Mouse (Mus musculus) MEL-GATA-1-ER (cell line): Measurements from ENCODE around the gene Tmem88b.
"Not testable (repeated sequence)": the region's sequence is repeated elsewhere in the genome, so short reads cannot be mapped to it uniquely, and the experiment has no call there.

Experiments used
- DNase-seq: peaks from one replicate; pipeline ENCODE4 v3.0.0-alpha.2; 2012; ENCODE audit warnings: low read depth; ENCODE audit errors: extremely low read depth

The Tmem88b gene

DNA sequence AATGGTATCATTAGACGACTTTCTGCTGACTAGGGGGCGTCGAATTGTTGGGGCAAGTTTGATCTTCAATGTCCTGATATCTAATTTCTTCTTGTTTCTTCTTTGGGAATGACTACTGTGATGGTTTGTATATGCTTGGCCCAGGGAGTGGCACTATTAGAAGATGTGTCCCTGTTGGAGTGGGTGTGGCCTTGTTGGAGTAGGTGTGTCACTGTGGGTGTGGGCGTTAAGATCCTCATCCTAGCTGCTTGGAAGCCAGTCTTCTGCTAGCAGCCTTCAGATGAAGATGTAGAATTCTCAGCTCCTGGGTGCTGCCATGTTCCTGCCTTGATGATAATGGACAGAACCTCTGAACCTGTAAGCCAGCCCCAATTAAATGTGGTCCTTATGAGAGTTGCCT is 3.2 kb upstream of the Tmem88b start:
- DNase-seq, result not testable (repeated sequence)

DNA sequence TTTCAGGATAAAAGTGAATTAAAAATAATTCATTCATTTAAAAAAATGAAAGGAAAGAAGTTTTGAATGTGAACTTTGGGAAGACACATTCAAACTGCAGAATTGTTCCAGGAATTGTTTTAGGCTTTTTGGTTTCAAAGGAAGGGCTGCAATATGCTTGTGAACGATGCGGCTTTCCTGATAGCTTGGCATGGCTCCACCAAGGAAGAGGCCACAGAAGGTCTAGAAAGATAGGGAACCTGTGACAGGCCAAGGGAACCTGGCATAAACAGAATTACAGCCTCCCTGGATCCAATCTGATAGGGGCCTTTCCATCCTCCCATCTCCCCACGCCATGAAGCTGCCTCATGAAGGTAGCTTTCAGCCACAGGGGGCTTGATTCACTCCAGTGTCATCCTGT is 2.6 kb upstream of the Tmem88b start:
- peak; percentile 89 for DNase-seq

- no peak for DNase-seq
These were observed 428 bp downstream of the Tmem88b start for GRCm38 (mm10) chr4:155785246-155785645.

DNA sequence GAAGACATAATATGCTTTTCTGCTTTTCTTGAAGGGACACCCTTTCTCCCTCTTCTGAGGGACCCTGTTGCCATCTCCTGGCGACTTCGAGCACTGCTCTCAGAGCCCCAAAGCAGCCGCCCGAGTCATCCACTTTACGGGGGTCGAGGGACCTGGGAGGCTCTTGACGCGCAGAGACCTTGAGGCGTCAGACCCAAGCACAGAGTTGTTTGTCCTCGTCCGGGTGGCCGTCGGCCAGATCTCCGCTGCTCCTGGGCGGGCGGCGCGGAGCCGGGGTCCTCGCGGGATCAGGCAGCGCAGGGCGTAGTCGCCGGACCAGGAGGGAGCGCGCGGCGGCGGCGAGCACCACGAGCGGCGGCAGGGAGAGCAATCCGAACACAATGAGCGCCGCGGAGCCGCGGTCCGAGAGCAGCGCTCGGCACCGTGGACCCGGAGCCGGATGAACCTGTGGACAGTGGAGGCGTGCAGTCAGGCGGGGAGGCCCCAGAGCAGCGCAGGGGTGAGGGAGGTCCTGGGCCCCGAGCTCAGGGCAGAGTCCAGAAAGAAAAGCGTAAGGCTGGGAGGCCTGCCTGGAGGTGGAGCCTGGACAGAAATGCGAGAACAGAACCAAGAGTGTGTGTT is 1.5 kb downstream of the Tmem88b start:
- DNase-seq, result peak; percentile 64

DNA sequence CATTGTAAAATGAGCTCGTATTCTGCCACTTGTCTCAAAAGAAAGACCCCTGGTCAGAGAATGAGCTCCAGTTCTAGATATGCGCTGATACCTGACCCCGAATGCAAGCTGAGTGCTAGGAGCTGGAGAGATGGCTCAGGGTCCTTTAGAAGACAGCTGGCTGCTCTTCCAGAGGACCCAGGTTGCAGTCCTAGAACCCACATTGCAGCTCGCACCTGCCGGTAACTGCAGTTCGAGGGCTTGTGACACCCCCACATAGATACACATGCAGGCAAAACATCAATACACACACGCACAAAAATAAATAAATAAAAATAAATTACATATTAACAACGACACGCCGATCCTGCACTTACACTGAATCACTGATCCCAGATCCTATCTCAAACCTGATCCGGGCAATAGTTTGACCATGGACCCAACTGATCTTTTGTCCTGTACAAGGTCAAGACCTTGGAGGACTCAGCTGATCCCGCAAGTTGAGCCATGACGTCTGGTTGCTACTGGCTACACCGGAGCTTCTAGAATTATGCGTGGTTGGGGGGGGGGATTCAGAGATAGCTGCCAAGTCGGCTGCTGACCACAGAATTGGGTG is 2.1 kb downstream of the Tmem88b start:
- no peak for DNase-seq

- DNase-seq, result no peak
These were observed 4.8 kb downstream of the Tmem88b start for GRCm38 (mm10) chr4:155780895-155781294.

GRCm38 (mm10) chr4:155779498-155779897 is 6.2 kb downstream of the Tmem88b start:
- DNase-seq, result no peak

DNA sequence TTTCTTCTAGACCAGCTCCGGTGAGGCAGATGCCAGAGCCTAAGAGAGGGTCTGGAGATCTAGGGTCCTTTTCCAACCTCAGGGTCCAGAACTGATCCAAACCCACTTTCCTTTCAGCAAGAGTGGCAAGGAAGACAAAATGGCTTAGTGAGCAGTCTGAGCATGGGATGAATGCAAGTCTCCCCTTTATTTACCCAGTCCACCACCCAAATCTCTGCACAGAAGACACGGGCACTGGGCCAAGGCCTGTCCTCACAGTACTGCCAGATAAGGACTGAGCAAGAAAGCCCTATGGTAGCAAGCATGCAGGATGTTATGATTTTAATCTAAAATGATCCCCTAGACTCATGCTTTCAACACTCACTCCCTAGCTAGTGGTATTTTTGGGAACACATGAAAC is 7.9 kb downstream of the Tmem88b start:
- no peak for DNase-seq

- DNase-seq, result no peak
These were observed 8.9 kb downstream of the Tmem88b start for GRCm38 (mm10) chr4:155776704-155777335.

DNA sequence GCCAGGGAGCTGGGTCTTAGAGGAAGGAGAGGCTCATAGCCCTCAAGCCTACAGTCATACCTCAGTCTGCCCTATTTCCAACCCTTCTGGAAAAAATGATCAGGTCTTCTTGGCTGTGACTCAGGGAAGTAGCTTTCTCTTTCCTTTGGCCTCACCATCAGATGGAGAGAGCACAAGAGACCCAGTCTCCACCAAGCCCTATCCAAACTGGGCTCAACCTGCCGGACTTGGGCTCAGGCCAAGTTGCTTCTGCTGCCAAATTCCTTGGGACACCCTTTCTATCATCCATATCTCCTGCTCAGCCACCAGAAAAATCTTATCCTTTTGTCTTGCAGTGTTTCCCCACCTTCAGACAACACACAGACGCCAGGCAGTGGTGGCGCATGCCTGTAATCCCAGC is 9.8 kb downstream of the Tmem88b start:
- DNase-seq, result no peak

- DNase-seq, result no peak
These were observed 10.5 kb downstream of the Tmem88b start for GRCm38 (mm10) chr4:155774971-155775740.

- DNase-seq, result peak; percentile 47
These were observed 11.4 kb downstream of the Tmem88b start, which contains the start of gene Vwa1 for GRCm38 (mm10) chr4:155774280-155774754. Gene Vwa1 (minus strand): TSS chr4:155774698.

DNA sequence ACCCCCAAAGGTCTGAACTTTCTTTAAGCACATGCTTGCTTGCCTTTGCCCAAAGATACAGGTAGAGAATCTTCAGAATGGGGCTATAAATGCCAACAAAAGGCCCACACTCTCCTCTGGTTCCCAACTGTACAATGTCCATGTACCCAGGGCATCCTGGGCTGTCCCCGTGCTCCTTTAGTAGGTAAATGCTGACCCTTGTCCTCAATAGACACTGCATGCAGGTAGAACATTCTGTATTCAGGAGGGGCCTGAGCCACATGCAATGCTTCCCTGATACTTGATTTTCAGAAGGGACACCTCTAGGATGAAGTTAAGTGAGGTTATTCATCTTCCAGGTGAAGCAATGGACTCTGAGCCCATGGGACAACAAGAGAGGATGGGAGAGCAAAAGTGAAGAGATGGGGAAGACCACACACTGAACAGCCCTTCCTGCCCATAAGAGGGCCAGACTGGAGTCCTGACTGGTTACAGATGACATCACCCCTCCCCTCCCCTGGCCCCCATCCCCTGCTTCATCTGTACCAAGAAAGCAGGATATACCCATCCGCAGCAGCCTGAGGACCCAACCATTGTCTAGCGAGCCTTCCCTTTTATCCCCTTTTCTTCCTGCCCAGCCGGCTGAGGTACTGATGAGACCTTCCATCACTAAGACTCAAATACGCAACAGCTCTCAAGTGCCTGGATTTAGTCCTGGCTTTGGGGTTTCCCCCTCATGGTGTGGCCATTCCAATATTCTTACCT is 12.2 kb downstream of the Tmem88b start:
- DNase-seq, result no peak

GRCm38 (mm10) chr4:155772786-155773185 is 12.9 kb downstream of the Tmem88b start:
- no peak for DNase-seq

DNA sequence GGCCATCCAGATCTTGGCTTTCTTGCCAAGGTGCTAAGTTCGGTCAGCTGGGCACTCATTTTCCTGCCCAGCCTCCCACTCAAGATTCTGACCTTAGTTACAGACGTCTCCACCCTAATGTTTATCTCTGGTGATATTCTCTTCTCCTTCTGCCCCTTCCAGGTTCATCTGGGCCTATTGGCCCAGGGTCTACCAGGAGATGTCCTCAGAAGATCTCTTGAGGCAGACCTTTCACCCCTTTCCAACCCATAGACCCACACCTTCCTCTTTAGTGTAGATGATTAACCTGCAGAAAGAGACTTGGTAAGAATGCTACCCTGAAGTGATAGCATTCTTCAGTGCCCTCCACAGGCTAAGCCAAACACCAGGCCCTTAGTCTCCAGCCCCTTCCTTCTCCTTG is 14.0 kb downstream of the Tmem88b start:
- no peak for DNase-seq

DNA sequence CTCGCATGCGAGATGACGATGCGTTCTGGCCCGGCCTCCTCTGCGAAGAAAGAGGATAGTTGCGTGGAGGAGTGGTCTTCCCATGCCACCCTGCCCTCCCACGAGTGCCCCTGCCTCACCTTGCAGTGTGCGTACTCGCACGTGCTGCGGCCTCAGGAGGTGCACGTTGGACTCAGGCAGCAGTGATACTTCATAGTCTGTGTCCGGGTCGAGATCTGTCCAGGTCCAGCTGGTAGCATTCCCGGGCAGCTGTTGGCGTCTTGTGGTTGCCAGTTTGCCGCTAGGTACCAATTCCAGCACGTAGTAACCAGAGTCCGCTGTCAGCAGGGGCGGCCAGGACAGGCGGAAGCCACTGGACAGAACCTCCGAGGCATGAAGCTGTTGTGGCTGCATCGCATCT is 15.0 kb downstream of the Tmem88b start:
- DNase-seq, result no peak

GRCm38 (mm10) chr4:155769880-155770512 is 15.7 kb downstream of the Tmem88b start:
- DNase-seq, result peak; percentile 58

DNA sequence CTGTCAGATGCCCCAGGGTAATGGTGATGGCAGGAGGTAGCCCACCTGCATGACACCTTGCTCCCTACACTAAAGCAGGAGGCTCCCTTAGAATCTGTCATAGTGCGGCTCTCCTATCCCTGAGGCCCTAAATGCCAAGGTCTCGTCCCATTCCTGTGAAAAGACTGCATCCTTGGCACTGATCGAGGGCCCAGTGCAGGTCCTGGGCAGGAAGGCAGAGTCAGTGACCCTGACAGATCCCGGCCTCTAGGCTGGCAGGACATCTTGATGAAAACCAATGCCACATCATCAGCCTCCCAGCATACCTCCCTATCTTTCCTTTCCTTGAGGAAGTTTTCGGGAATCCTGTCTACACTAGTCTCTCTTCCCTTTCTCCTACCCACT is 16.2 kb downstream of the Tmem88b start:
- DNase-seq, result no peak

DNA sequence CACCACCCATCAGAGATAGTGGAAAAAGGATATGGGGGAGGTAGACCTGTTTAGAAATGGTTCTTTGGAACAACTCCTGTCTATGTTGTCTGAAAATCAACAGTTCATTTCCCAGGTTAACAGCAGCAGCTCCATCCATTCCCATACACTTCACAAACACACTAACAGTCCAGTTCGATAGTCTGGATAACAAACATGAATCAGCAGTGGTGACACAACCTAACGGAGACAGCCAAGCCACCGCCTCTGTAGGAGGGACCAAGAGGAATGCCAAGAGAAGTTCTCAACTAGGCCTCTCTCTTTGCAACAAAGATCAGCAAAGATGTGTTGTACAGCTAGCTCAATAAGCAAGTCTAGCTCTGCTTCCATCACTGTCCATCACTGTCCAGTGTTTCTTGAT is 23.3 kb downstream of the Tmem88b start:
- DNase-seq, result no peak

- no peak for DNase-seq
These were observed 24.1 kb downstream of the Tmem88b start for GRCm38 (mm10) chr4:155761356-155762099.
